Mouse (Mus musculus): Measurements from ENCODE around the gene Erv3.

Erv3 gene

GRCm38 (mm10) chr2:131820088-131820675, 39.4 kb downstream of the Erv3 start:
- no peak for TF ChIP-seq GATA4 (IDR thresholded peaks at IDR 0.05; ENCODE audit: insufficient replicate concordance, low read length)

GRCm38 (mm10) chr2:131814327-131814726, 45.2 kb downstream of the Erv3 start:
- TF ChIP-seq GATA4 (IDR thresholded peaks at IDR 0.05; ENCODE audit: insufficient replicate concordance, low read length), result no peak

- TF ChIP-seq GATA4 (IDR thresholded peaks at IDR 0.05; ENCODE audit: insufficient replicate concordance, low read length), result no peak
These were observed 46.1 kb downstream of the Erv3 start for GRCm38 (mm10) chr2:131813437-131813836.

GRCm38 (mm10) chr2:131812480-131813137, 46.9 kb downstream of the Erv3 start:
- no peak for TF ChIP-seq GATA4 (IDR thresholded peaks at IDR 0.05; ENCODE audit: insufficient replicate concordance, low read length)

- TF ChIP-seq GATA4 (IDR thresholded peaks at IDR 0.05; ENCODE audit: insufficient replicate concordance, low read length), result no peak
These were observed 47.9 kb downstream of the Erv3 start for GRCm38 (mm10) chr2:131811607-131812006.

- TF ChIP-seq GATA4 (IDR thresholded peaks at IDR 0.05; ENCODE audit: insufficient replicate concordance, low read length), result no peak
These were observed 50.7 kb downstream of the Erv3 start for GRCm38 (mm10) chr2:131808856-131809255.

GRCm38 (mm10) chr2:131807660-131808059, 51.9 kb downstream of the Erv3 start:
- TF ChIP-seq GATA4 (IDR thresholded peaks at IDR 0.05; ENCODE audit: insufficient replicate concordance, low read length), result no peak

- no peak for TF ChIP-seq GATA4 (IDR thresholded peaks at IDR 0.05; ENCODE audit: insufficient replicate concordance, low read length)
These were observed 52.7 kb downstream of the Erv3 start for GRCm38 (mm10) chr2:131806863-131807262.

GRCm38 (mm10) chr2:131805306-131805705, 54.2 kb downstream of the Erv3 start:
- TF ChIP-seq GATA4 (IDR thresholded peaks at IDR 0.05; ENCODE audit: insufficient replicate concordance, low read length), result no peak

- TF ChIP-seq GATA4 (IDR thresholded peaks at IDR 0.05; ENCODE audit: insufficient replicate concordance, low read length), result no peak
These were observed 55.7 kb downstream of the Erv3 start for GRCm38 (mm10) chr2:131803801-131804200.
